Mouse (Mus musculus) lung, postnatal 36 days (tissue): ENCODE data around the gene Clca3a1.
"Not testable (repeated sequence)": the region's sequence is repeated elsewhere in the genome, so short reads cannot be mapped to it uniquely, and the experiment has no call there.

ENCODE experiments used
- DNase-seq: peaks from one replicate; pipeline ENCODE4 v3.0.0; 2022; ENCODE audit warnings: mixed read lengths

Gene Clca3a1

GRCm38 (mm10) chr3:144760592-144761309 lies at the start of gene Clca3a1:
Gene Clca3a1, minus strand, starts transcription at chr3:144760977.
- peak; percentile 43 for DNase-seq

DNA sequence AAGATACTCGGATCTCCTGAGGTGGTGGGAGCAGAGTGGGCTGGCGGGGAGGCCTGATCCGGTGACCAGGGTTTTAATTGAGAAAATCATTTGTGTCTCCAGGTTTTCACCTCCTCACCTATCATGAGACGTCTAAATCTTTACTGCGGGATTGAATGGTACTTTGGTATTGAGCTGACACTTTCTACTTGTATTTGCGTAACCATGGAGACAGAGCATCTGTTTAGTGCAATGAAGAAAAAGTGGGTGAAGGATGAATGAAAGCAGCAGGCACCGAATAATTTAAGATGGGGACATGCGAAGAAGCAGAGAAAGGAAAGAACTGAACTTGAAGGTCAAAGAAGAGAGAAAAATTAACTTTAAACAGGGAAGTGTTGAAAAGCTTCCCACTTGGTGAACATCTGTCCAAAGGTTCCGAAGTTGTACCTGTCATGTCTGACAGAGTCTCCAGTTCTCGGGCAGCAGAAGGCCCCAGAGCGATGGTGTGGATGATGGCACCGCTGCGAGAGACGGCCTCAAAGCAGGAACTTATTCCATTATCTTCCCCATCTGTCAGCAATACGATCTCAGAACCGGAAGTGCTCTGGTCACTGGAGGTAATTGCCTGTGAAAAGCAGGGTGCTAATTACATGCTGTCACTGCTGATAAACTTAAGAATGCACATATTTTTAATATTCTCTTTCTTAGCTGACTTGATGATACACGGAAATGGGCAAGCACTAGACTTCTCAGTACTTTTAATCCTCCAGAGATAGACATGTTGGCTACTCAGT lies 47.6 kb upstream of the Clca3a1 start:
- not testable (repeated sequence) for DNase-seq

GRCm38 (mm10) chr3:144806626-144807025 lies 45.8 kb upstream of the Clca3a1 start:
- not testable (repeated sequence) for DNase-seq

DNA sequence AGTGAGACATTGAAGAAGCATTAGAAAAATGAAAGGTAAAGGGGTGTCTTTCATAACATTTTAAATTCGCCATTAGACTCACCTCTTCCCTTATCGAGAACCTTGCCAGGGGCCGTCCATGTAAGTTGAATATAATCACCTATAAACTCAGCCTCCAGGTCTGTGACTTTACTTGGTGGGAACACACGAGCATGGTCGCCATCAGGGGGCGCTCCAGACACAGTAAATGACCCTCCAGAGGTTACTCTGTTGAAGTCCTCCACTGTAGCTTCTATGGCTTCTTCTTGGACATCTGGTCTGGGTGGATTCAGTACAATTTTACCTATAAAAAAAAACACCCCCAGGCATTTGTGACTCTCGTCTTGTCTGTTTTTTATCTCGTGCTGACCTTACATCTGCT lies 41.1 kb upstream of the Clca3a1 start:
- DNase-seq = peak; percentile 32

DNA sequence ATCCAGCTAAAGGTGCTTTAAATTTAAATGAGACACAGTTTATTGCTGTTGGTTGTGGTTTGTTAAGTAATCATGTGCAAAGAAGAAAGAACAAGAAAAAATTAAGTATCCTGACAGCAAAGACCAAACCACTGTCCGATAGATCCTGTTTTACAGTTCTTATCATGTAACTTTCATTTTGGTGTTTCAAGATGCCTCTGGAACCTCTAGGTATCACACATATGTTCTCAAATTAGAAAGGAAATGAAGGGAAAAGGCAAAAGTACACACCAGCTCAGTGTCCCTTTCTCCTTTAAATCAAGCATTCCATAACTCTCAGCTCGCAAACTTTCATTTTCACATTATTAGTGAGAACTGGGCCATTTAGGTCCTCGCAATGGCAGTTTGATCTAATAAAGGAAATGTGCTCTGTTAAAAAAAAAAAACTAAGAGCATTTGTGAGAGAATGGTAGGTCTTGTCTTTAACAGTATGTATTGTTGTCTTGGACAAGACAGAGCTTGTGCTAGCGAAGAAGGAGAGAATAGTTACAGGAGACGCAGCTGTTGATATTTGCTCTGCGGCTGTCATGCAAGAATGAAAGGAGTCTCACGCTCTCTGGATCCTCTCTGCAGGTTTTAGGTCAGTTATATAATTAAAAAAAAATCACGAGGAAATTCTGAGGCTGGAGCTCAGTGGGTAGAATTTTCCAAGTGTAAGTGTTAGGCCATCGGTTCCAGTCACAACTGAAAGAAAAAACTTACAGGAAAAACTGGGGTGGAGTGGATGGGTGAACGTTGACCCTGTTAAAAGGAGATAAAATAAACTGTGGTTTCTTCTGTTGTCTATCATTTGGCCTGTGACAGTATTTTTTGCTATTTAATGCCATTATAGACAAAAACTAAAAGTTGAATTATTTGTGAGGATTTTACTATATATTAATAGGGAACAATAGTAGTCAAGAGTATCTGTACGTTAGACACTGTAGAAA lies 24.7 kb upstream of the Clca3a1 start:
- DNase-seq = no peak

- no peak for DNase-seq
Observed at GRCm38 (mm10) chr3:144765161-144765560, 4.4 kb upstream of the Clca3a1 start.

- DNase-seq = peak; percentile 9
Observed at GRCm38 (mm10) chr3:144761454-144761853, 677 bp upstream of the Clca3a1 start.

DNA sequence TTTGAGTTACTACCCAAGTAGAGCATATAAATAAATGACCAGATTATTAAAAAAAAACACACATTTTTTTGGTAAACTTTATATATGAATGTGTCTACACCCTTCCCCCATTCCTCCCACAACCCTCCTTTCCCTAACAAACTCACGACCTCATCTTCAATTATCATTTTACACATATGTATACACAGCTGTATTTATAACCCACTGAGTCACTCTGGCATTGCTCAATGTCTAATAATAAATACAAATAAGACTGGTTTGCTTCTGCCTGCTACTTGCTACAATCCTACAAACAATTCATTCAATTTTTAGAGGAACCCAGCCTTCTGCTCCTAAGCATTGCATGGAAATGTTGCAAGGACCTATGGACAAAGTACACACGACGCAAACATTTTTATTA lies 1.1 kb downstream of the Clca3a1 start:
- no peak for DNase-seq

GRCm38 (mm10) chr3:144756103-144756502 lies 4.7 kb downstream of the Clca3a1 start:
- DNase-seq = not testable (repeated sequence)

- peak; percentile 20 for DNase-seq
Observed at GRCm38 (mm10) chr3:144753120-144753519, 7.7 kb downstream of the Clca3a1 start.

GRCm38 (mm10) chr3:144749062-144749963 lies 11.5 kb downstream of the Clca3a1 start:
- DNase-seq = not testable (repeated sequence)

DNA sequence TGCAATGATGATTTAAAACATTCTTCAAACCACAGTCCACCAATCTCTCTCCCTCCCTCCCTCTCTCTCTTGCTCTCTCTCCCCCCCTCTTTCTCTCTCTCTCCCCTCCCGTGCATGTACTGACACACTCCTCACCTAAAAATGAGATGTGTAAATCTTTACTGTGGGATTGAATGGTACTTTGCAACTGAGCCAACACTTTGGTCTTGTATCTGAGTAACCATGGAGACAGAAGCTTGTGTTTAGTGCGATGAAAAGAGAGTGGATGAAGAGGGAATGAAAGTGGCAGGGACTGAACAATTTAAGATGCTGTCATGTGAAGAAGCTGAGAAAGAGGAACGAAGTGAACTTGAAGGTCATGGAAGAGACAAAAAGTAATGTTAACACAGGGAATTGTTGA lies 13.1 kb downstream of the Clca3a1 start:
- DNase-seq = not testable (repeated sequence)

GRCm38 (mm10) chr3:144738396-144738795 lies 22.4 kb downstream of the Clca3a1 start:
- not testable (repeated sequence) for DNase-seq

DNA sequence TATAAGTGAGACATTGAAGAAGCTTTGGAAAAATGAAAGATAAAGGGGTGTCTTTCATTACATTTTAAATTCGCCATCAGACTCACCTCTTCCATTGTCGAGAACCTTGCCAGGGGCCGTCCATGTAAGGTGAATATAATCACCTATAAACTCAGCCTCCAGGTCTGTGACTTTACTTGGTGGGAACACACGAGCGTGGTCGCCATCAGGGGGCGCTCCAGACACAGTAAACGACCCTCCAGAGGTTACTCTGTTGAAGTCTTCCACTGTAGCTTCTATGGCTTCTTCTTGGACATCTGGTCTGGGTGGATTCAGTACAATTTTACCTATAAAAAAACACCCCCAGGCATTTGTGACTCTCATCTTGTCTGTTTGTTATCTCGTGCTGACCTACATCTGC lies 23.9 kb downstream of the Clca3a1 start:
- peak; percentile 58 for DNase-seq

DNA sequence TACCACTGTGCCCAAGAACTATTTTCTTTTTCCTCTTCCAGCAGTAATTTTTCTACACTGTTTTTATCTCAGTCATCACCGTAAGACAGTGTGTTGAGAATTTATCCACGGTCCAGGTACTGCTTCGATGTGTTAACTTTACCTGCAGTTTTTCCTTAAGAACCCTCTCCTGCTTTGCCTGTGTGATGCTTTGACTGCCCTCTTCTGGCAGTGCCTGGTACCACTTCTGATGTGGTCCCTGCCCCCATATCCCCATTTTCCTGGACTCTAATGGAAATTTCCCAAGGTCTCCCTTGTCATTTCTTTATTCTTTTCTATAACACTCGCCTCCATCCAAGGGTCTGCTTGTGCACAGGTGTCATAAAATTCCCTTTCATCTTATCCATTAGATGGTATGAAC lies 37.3 kb downstream of the Clca3a1 start:
- peak; percentile 79 for DNase-seq

- not testable (repeated sequence) for DNase-seq
Observed at GRCm38 (mm10) chr3:144722566-144722965, 38.2 kb downstream of the Clca3a1 start.

GRCm38 (mm10) chr3:144721860-144722256 lies 38.9 kb downstream of the Clca3a1 start:
- no peak for DNase-seq

- DNase-seq = no peak
Observed at GRCm38 (mm10) chr3:144721077-144721859, 39.5 kb downstream of the Clca3a1 start.

DNA sequence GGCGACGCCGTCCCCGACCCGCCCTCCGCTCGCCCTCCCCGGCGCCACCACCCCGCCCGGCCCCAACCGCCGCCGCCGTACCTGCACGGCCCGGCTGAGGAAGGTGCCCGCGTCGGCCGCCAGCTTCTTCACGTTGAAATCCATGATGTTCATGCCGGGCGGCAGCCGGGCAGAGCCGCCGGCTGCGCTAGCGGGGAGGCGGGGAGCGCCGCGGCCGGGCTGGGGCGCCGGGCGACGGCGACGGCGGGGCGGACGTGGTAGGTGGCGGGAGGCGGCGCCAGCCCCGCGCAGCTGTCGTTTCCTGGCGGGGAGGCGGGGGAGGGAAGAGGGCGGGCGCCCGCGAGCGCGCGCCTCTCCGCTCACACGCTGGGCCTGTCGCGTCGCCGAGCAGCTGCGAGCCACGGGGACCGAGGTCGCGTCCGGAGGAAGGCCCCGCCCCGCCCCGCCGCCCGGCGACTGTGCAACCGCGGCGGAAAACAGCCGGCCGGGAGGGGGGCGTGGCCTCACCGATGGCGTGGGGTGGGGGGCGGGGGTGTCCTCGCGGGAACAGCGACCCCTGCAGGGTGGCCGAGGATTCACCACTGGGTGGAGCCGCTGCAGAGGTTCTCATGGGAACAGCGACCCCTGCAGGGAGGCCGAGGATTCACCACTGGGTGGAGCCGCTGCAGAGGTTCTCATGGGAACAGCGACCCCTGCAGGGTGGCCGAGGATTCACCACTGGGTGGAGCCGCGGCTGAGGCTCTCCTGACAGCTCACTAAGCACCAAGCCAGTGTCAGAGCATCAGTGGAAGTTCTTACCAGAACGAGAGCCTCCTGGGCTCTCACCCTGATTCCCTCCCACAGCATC lies 40.7 kb downstream of the Clca3a1 start, which contains the start of gene Sh3glb1:
Gene Sh3glb1, minus strand, starts transcription at position 435 of the 847 bp plus-strand sequence.
- DNase-seq = peak; percentile 97
